Mouse (Mus musculus): ENCODE measurements at regions not wholly inside any gene's neighbourhood (a gene's known extent, or its start where the extent isn't known, plus 50 kb on each side); places are given as distances from the start of the nearest gene placed in this dataset.

- no peak for ATAC-seq (ENCODE audit: low FRiP score)
- no peaks in the 10 kb centered on the region for H3K36me3 ChIP-seq (ENCODE audit: control insufficient read depth, insufficient read depth, low read length)
- DNase-seq (ENCODE audit: low spot score), result no peak
- H3K27me3 ChIP-seq (ENCODE audit: control insufficient read depth, insufficient read depth, low read length), result no peaks in the 10 kb centered on the region
- no peak overlapping the region for H3K4me3 ChIP-seq (ENCODE audit: low read depth, low read length)
- H3K27ac ChIP-seq (ENCODE audit: low read depth, low read length), result no peak overlapping the region
- WGBS, result 84% methylated on average over 4 of the region's 4 CpGs
- H3K9ac ChIP-seq (ENCODE audit: low read depth, low read length), result no peak overlapping the region
- no peak overlapping the region for H3K4me2 ChIP-seq (replicated peaks; ENCODE audit: low read depth, low read length)
- H3K4me1 ChIP-seq (replicated peaks; ENCODE audit: control insufficient read depth, insufficient read depth, low read length), result no peaks in the 10 kb centered on the region
- no peaks in the 10 kb centered on the region for H3K9me3 ChIP-seq (ENCODE audit: control insufficient read depth, low read length)
Observed at GRCm38 (mm10) chr11:8275203-8275602, 389.1 kb downstream of the Tns3 start.

GRCm38 (mm10) chr11:8269171-8269570, 395.2 kb downstream of the Tns3 start:
- 89% methylated on average over 2 of the region's 2 CpGs for WGBS
- H3K27me3 ChIP-seq (ENCODE audit: control insufficient read depth, insufficient read depth, low read length), result no peaks in the 10 kb centered on the region

GRCm38 (mm10) chr11:8254036-8254435, 410.3 kb downstream of the Tns3 start:
- DNase-seq (ENCODE audit: low spot score) (no peak), ATAC-seq (ENCODE audit: low FRiP score) (no peak)
- H3K4me1 ChIP-seq (replicated peaks; ENCODE audit: control insufficient read depth, insufficient read depth, low read length), result no peaks in the 10 kb centered on the region
- H3K36me3 ChIP-seq (ENCODE audit: control insufficient read depth, insufficient read depth, low read length), result no peaks in the 10 kb centered on the region
- H3K27me3 ChIP-seq (ENCODE audit: control insufficient read depth, insufficient read depth, low read length), result no peaks in the 10 kb centered on the region
- H3K27ac ChIP-seq (ENCODE audit: low read depth, low read length), result no peak overlapping the region
- 70% methylated on average over 2 of the region's 2 CpGs for WGBS
- H3K4me2 ChIP-seq (replicated peaks; ENCODE audit: low read depth, low read length), result no peak overlapping the region
- H3K4me3 ChIP-seq (ENCODE audit: low read depth, low read length), result no peak overlapping the region
- no peak overlapping the region for H3K9ac ChIP-seq (ENCODE audit: low read depth, low read length)
- no peaks in the 10 kb centered on the region for H3K9me3 ChIP-seq (ENCODE audit: control insufficient read depth, low read length)

More at GRCm38 (mm10) chr11:8269171-8269570, 395.2 kb downstream of the Tns3 start:
- H3K4me3 ChIP-seq (ENCODE audit: low read depth, low read length), result no peak overlapping the region
- no peak overlapping the region for H3K9ac ChIP-seq (ENCODE audit: low read depth, low read length)
- no peak for ATAC-seq (ENCODE audit: low FRiP score)
- H3K27ac ChIP-seq (ENCODE audit: low read depth, low read length), result no peak overlapping the region
- DNase-seq (ENCODE audit: low spot score), result no peak
- H3K4me1 ChIP-seq (replicated peaks; ENCODE audit: control insufficient read depth, insufficient read depth, low read length), result no peaks in the 10 kb centered on the region
- H3K9me3 ChIP-seq (ENCODE audit: control insufficient read depth, low read length), result no peaks in the 10 kb centered on the region
- no peaks in the 10 kb centered on the region for H3K36me3 ChIP-seq (ENCODE audit: control insufficient read depth, insufficient read depth, low read length)
- no peak overlapping the region for H3K4me2 ChIP-seq (replicated peaks; ENCODE audit: low read depth, low read length)

GRCm38 (mm10) chr11:8251360-8251759, 413.0 kb downstream of the Tns3 start:
- WGBS, result 73% methylated on average over 2 of the region's 2 CpGs
- no peaks in the 10 kb centered on the region for H3K9me3 ChIP-seq (ENCODE audit: control insufficient read depth, low read length)
- H3K9ac ChIP-seq (ENCODE audit: low read depth, low read length), result no peak overlapping the region
- H3K4me3 ChIP-seq (ENCODE audit: low read depth, low read length), result no peak overlapping the region
- H3K4me2 ChIP-seq (replicated peaks; ENCODE audit: low read depth, low read length), result no peak overlapping the region
- ATAC-seq (ENCODE audit: low FRiP score), result no peak
- H3K27me3 ChIP-seq (ENCODE audit: control insufficient read depth, insufficient read depth, low read length), result no peaks in the 10 kb centered on the region
- H3K27ac ChIP-seq (ENCODE audit: low read depth, low read length), result no peak overlapping the region
- H3K36me3 ChIP-seq (ENCODE audit: control insufficient read depth, insufficient read depth, low read length), result no peaks in the 10 kb centered on the region
- DNase-seq (ENCODE audit: low spot score), result no peak
- H3K4me1 ChIP-seq (replicated peaks; ENCODE audit: control insufficient read depth, insufficient read depth, low read length), result no peaks in the 10 kb centered on the region

- no peaks in the 10 kb centered on the region for H3K9me3 ChIP-seq (ENCODE audit: control insufficient read depth, low read length)
- 84% methylated on average over 8 of the region's 8 CpGs for WGBS
- H3K36me3 ChIP-seq (ENCODE audit: control insufficient read depth, insufficient read depth, low read length), result no peaks in the 10 kb centered on the region
- H3K9ac ChIP-seq (ENCODE audit: low read depth, low read length), result no peak overlapping the region
- no peaks in the 10 kb centered on the region for H3K27me3 ChIP-seq (ENCODE audit: control insufficient read depth, insufficient read depth, low read length)
- no peak overlapping the region for H3K27ac ChIP-seq (ENCODE audit: low read depth, low read length)
- no peak overlapping the region for H3K4me2 ChIP-seq (replicated peaks; ENCODE audit: low read depth, low read length)
- DNase-seq (ENCODE audit: low spot score) (no peak), ATAC-seq (ENCODE audit: low FRiP score) (no peak)
- H3K4me3 ChIP-seq (ENCODE audit: low read depth, low read length), result no peak overlapping the region
- no peaks in the 10 kb centered on the region for H3K4me1 ChIP-seq (replicated peaks; ENCODE audit: control insufficient read depth, insufficient read depth, low read length)
Observed at GRCm38 (mm10) chr11:8249468-8249867, 414.9 kb downstream of the Tns3 start.

- ATAC-seq (ENCODE audit: low FRiP score), result no peak
- no peaks in the 10 kb centered on the region for H3K9me3 ChIP-seq (ENCODE audit: control insufficient read depth, low read length)
- no peaks in the 10 kb centered on the region for H3K4me1 ChIP-seq (replicated peaks; ENCODE audit: control insufficient read depth, insufficient read depth, low read length)
- no peak overlapping the region for H3K4me3 ChIP-seq (ENCODE audit: low read depth, low read length)
- no peak for DNase-seq (ENCODE audit: low spot score)
- no peak overlapping the region for H3K4me2 ChIP-seq (replicated peaks; ENCODE audit: low read depth, low read length)
- WGBS, result 61% methylated on average over 5 of the region's 5 CpGs
- no peak overlapping the region for H3K27ac ChIP-seq (ENCODE audit: low read depth, low read length)
- H3K9ac ChIP-seq (ENCODE audit: low read depth, low read length), result no peak overlapping the region
- no peaks in the 10 kb centered on the region for H3K36me3 ChIP-seq (ENCODE audit: control insufficient read depth, insufficient read depth, low read length)
- H3K27me3 ChIP-seq (ENCODE audit: control insufficient read depth, insufficient read depth, low read length), result no peaks in the 10 kb centered on the region
Observed at GRCm38 (mm10) chr11:8247535-8247934, 416.8 kb downstream of the Tns3 start.

GRCm38 (mm10) chr11:8247024-8247423, 417.3 kb downstream of the Tns3 start:
- no peak overlapping the region for H3K9ac ChIP-seq (ENCODE audit: low read depth, low read length)
- H3K27ac ChIP-seq (ENCODE audit: low read depth, low read length), result no peak overlapping the region
- ATAC-seq (ENCODE audit: low FRiP score), result no peak
- H3K4me3 ChIP-seq (ENCODE audit: low read depth, low read length), result no peak overlapping the region
- no peaks in the 10 kb centered on the region for H3K9me3 ChIP-seq (ENCODE audit: control insufficient read depth, low read length)
- H3K27me3 ChIP-seq (ENCODE audit: control insufficient read depth, insufficient read depth, low read length), result no peaks in the 10 kb centered on the region
- no peak overlapping the region for H3K4me2 ChIP-seq (replicated peaks; ENCODE audit: low read depth, low read length)
- 84% methylated on average over 2 of the region's 2 CpGs for WGBS
- no peak for DNase-seq (ENCODE audit: low spot score)
- no peaks in the 10 kb centered on the region for H3K36me3 ChIP-seq (ENCODE audit: control insufficient read depth, insufficient read depth, low read length)
- H3K4me1 ChIP-seq (replicated peaks; ENCODE audit: control insufficient read depth, insufficient read depth, low read length), result no peaks in the 10 kb centered on the region

- DNase-seq (ENCODE audit: low spot score) (peak; percentile 63), ATAC-seq (ENCODE audit: low FRiP score) (no peak; the same call in 1 of the 2 replicates)
- H3K36me3 ChIP-seq (ENCODE audit: control insufficient read depth, insufficient read depth, low read length), result no peaks in the 10 kb centered on the region
- H3K4me3 ChIP-seq (ENCODE audit: low read depth, low read length), result no peak overlapping the region
- no peaks in the 10 kb centered on the region for H3K4me1 ChIP-seq (replicated peaks; ENCODE audit: control insufficient read depth, insufficient read depth, low read length)
- no peaks in the 10 kb centered on the region for H3K9me3 ChIP-seq (ENCODE audit: control insufficient read depth, low read length)
- WGBS, result 38% methylated on average over 3 of the region's 3 CpGs
- no peak overlapping the region for H3K4me2 ChIP-seq (replicated peaks; ENCODE audit: low read depth, low read length)
- H3K9ac ChIP-seq (ENCODE audit: low read depth, low read length), result no peak overlapping the region
- H3K27me3 ChIP-seq (ENCODE audit: control insufficient read depth, insufficient read depth, low read length), result no peaks in the 10 kb centered on the region
- H3K27ac ChIP-seq (ENCODE audit: low read depth, low read length), result no peak overlapping the region
Observed at GRCm38 (mm10) chr11:8245408-8246003, 418.8 kb downstream of the Tns3 start.

- no peak for ATAC-seq (ENCODE audit: low FRiP score)
- no peak overlapping the region for H3K4me2 ChIP-seq (replicated peaks; ENCODE audit: low read depth, low read length)
- H3K36me3 ChIP-seq (ENCODE audit: control insufficient read depth, insufficient read depth, low read length), result no peaks in the 10 kb centered on the region
- 70% methylated on average over 1 of the region's 1 CpGs for WGBS
- no peaks in the 10 kb centered on the region for H3K4me1 ChIP-seq (replicated peaks; ENCODE audit: control insufficient read depth, insufficient read depth, low read length)
- H3K4me3 ChIP-seq (ENCODE audit: low read depth, low read length), result no peak overlapping the region
- H3K9me3 ChIP-seq (ENCODE audit: control insufficient read depth, low read length), result no peaks in the 10 kb centered on the region
- no peaks in the 10 kb centered on the region for H3K27me3 ChIP-seq (ENCODE audit: control insufficient read depth, insufficient read depth, low read length)
- H3K27ac ChIP-seq (ENCODE audit: low read depth, low read length), result no peak overlapping the region
- DNase-seq (ENCODE audit: low spot score), result no peak
- H3K9ac ChIP-seq (ENCODE audit: low read depth, low read length), result no peak overlapping the region
Observed at GRCm38 (mm10) chr11:8238498-8238897, 425.8 kb downstream of the Tns3 start.

Measured in hindbrain, embryonic 11.5 days (tissue).